Mouse (Mus musculus): ENCODE results near the gene Pitpnc1. TPM values are rescaled to one million over a fixed set of nuclear protein-coding genes. Genes with fewer than 3 reads are reported as not detected.
A peak's percentile ranks its signal among the peaks of the same experiment; 100 is the strongest.

Pitpnc1 gene
- total and polyA plus RNA-seq, 2 experiments: 3.5 to 9.4 TPM

- DNase-seq (ENCODE audit: extremely low read depth, low read depth, low spot score): peak; percentile 92
- peak within 1 kb of the TSS; percentile 83 for H3K9ac ChIP-seq (ENCODE audit: low read depth, low read length)
- H3K79me2 ChIP-seq (ENCODE audit: control insufficient read depth, insufficient read depth, low read length): peaks cover 8% of the 10 kb centered on the region; the same call in 1 of the 2 replicates
- H3K36me3 ChIP-seq (ENCODE audit: control insufficient read depth, insufficient read depth, low read length): peaks cover 10% of the 10 kb centered on the region
- under 1% methylated on average over 62 of the region's 62 CpGs for WGBS
- H3K4me3 ChIP-seq (ENCODE audit: insufficient read depth, low read depth, low read length): peak within 1 kb of the TSS; percentile 76
- H3K27ac ChIP-seq (replicated peaks; ENCODE audit: insufficient read depth, low read depth, low read length): peak within 1 kb of the TSS; percentile 56
- TF ChIP-seq POLR2A (IDR thresholded peaks at IDR 0.05; ENCODE audit: extremely low read depth, insufficient read depth, low read length): 0 out of 2 replicates have a peak, but pooled peaks have one; percentile 33
- TF ChIP-seq CTCF (IDR thresholded peaks at IDR 0.05; ENCODE audit: low read depth, low read length): peak; percentile 94
- H3K27me3 ChIP-seq (ENCODE audit: control insufficient read depth, insufficient read depth, low read length): no peaks in the 10 kb centered on the region
- peaks cover 2% of the 10 kb centered on the region; the same call in 1 of the 2 replicates for H3K4me1 ChIP-seq (ENCODE audit: control insufficient read depth, insufficient read depth, low read length)
Measured at GRCm38 (mm10) chr11:107188565-107189552, 281.6 kb downstream of the Pitpnc1 start, which contains the start of gene Nol11. Gene Nol11 (minus strand): TSS chr11:107189381.

- Histone ChIP-seq H3K79me2 (ENCODE audit: control insufficient read depth, insufficient read depth, low read length) (peaks cover 7% of the 10 kb centered on the region; the same call in 1 of the 2 replicates), H3K27me3 (ENCODE audit: control insufficient read depth, insufficient read depth, low read length) (no peaks in the 10 kb centered on the region), H3K9ac (ENCODE audit: low read depth, low read length) (no peak overlapping the region)
Measured at GRCm38 (mm10) chr11:107183777-107184176, 286.7 kb downstream of the Pitpnc1 start.

GRCm38 (mm10) chr11:107161215-107161614 lies 309.3 kb downstream of the Pitpnc1 start:
- WGBS: 74% methylated on average over 4 of the region's 4 CpGs
- Histone ChIP-seq H3K9ac (ENCODE audit: low read depth, low read length) (no peak overlapping the region), H3K27ac (replicated peaks; ENCODE audit: insufficient read depth, low read depth, low read length) (no peak overlapping the region), H3K4me3 (ENCODE audit: insufficient read depth, low read depth, low read length) (no peak overlapping the region), H3K79me2 (ENCODE audit: control insufficient read depth, insufficient read depth, low read length) (no peaks in the 10 kb centered on the region), H3K27me3 (ENCODE audit: control insufficient read depth, insufficient read depth, low read length) (no peaks in the 10 kb centered on the region), H3K4me1 (ENCODE audit: control insufficient read depth, insufficient read depth, low read length) (no peaks in the 10 kb centered on the region), H3K36me3 (ENCODE audit: control insufficient read depth, insufficient read depth, low read length) (peaks cover 1% of the 10 kb centered on the region)
- TF ChIP-seq CTCF (IDR thresholded peaks at IDR 0.05; ENCODE audit: low read depth, low read length) (no peak), POLR2A (IDR thresholded peaks at IDR 0.05; ENCODE audit: extremely low read depth, insufficient read depth, low read length) (no peak)
- DNase-seq (ENCODE audit: extremely low read depth, low read depth, low spot score): no peak

More at GRCm38 (mm10) chr11:107183777-107184176, 286.7 kb downstream of the Pitpnc1 start:
- 91% methylated on average over 8 of the region's 8 CpGs for WGBS
- no peak for DNase-seq (ENCODE audit: extremely low read depth, low read depth, low spot score)
- Histone ChIP-seq H3K4me3 (ENCODE audit: insufficient read depth, low read depth, low read length) (no peak overlapping the region), H3K36me3 (ENCODE audit: control insufficient read depth, insufficient read depth, low read length) (peaks cover 38% of the 10 kb centered on the region), H3K4me1 (ENCODE audit: control insufficient read depth, insufficient read depth, low read length) (peaks cover 2% of the 10 kb centered on the region; the same call in 1 of the 2 replicates), H3K27ac (replicated peaks; ENCODE audit: insufficient read depth, low read depth, low read length) (no peak overlapping the region)
- TF ChIP-seq POLR2A (IDR thresholded peaks at IDR 0.05; ENCODE audit: extremely low read depth, insufficient read depth, low read length) (no peak), CTCF (IDR thresholded peaks at IDR 0.05; ENCODE audit: low read depth, low read length) (no peak)

- Histone ChIP-seq H3K4me3 (ENCODE audit: insufficient read depth, low read depth, low read length) (no peak overlapping the region), H3K27ac (replicated peaks; ENCODE audit: insufficient read depth, low read depth, low read length) (no peak overlapping the region), H3K9ac (ENCODE audit: low read depth, low read length) (no peak overlapping the region), H3K27me3 (ENCODE audit: control insufficient read depth, insufficient read depth, low read length) (no peaks in the 10 kb centered on the region), H3K4me1 (ENCODE audit: control insufficient read depth, insufficient read depth, low read length) (no peaks in the 10 kb centered on the region), H3K36me3 (ENCODE audit: control insufficient read depth, insufficient read depth, low read length) (no peaks in the 10 kb centered on the region), H3K79me2 (ENCODE audit: control insufficient read depth, insufficient read depth, low read length) (no peaks in the 10 kb centered on the region)
- 73% methylated on average over 1 of the region's 1 CpGs for WGBS
- peak; percentile 27 for DNase-seq (ENCODE audit: extremely low read depth, low read depth, low spot score)
- peak; percentile 48 for TF ChIP-seq CTCF (IDR thresholded peaks at IDR 0.05; ENCODE audit: low read depth, low read length)
- TF ChIP-seq POLR2A (IDR thresholded peaks at IDR 0.05; ENCODE audit: extremely low read depth, insufficient read depth, low read length): no peak
Measured at GRCm38 (mm10) chr11:107159034-107159433, 311.5 kb downstream of the Pitpnc1 start.

Other genes starting within 250 kb of the Pitpnc1 start
- gene Psmd12, start 8.8 kb upstream of the Pitpnc1 start, total RNA-seq (2014; rRNA removed): 53.5 and 54.7 TPM in 2 replicates
- gene Psmd12, start 8.8 kb upstream of the Pitpnc1 start, polyA plus RNA-seq (2012; rRNA removed): 14.5 and 15.9 TPM in 2 replicates
- gene Helz, start 77.2 kb upstream of the Pitpnc1 start, total RNA-seq (2014; rRNA removed): 6.4 and 7.8 TPM in 2 replicates
- gene Helz, start 77.2 kb upstream of the Pitpnc1 start, polyA plus RNA-seq (2012; rRNA removed): 5.3 and 6.5 TPM in 2 replicates
- gene Cacng1, start 245.8 kb upstream of the Pitpnc1 start, total RNA-seq (2014; rRNA removed): not detected in 2 replicates
- 0.09 TPM in 1 of 2 replicates, not detected in the other for gene Cacng1, start 245.8 kb upstream of the Pitpnc1 start, polyA plus RNA-seq (2012; rRNA removed)